Mouse (Mus musculus): ENCODE results near the gene Pus7l. TPM values are rescaled to one million over a fixed set of nuclear protein-coding genes. Genes with fewer than 3 reads are reported as not detected.

Pus7l gene
- polyA plus RNA-seq (2012; rRNA removed), result 6.6 and 8.2 TPM in 2 replicates

DNA sequence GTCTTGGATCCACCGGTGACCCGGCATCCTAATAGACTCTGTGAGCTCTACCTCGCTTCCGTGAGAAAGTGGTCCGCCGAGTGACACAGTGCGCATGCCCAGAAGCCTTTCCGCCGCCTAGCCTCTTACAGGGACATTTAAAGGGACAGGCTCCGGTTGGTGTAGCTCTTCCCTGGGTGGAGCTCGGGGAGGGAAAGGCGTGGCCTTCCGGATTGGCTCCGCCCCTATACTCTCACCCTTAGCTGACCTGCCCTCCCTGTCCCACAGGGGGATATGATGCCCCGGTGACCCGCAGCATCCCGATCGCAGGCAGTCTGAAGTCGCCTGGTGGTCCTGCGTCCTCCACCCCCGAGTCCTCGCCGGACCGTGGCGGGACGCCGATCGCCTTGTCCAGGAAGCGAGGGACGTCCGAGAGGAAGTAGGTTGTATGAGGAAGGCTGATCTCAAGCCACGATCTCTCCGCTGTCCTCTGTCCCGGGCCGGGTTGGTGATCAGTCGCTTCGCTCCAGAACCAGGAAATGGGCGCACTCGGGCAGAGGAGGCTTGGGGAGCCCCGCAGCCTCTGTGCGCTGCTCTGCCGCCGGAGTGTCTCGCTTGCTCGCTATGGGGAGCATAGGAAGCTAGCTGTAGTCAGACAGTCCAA lies at the start of gene Pus7l, which contains the start of gene Irak4:
TSS of gene Pus7l (minus strand) at position 139 of the 643 bp plus-strand sequence.
TSS of gene Irak4 (plus strand) at position 235 of the 643 bp plus-strand sequence.

DNA sequence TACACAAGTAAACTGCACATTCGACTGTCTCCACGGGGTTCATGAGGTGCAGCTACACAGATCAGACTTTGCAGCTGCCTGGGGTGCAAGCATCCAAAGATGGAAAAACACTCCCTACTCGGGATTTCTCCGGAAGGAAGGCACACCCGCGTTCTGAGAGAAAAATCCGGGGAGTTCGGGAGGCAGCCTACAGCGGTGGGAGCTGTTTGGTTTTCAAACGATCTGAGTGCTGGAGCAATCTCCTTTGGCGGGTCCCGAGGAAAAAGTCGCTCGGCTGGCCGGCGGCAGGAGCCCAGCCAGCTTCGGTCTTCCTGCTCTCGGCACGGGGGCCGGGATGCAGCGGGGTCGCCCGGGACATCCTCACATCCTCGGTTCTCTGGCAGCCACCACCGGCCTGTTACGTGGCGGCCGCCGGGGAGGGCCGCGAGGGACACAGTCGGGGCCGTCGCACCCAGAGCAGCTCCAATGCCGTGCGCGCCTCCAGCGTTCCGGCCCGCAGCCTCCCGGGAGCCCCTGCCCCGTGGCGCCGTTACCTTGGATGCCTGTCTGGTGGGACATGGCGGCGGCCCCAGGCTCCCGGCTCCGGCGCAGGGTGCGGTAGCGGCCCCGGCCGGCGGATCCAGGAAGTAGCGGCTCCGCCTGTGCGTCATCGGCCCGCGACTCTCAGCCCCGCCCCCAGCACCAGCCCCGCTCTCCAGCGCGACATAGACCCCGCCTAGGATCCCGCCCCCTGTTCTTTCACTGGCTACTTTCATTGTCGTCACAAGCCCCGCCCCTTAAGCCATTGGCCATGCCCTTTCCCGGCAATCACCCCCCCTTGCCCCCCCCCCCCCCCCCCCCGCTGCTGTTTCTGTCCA lies 46.1 kb upstream of the Pus7l start, which contains the start of gene Twf1:
TSS of gene Twf1 (minus strand) at position 671 of the 857 bp plus-strand sequence.

Other genes starting within 250 kb of the Pus7l start
- gene Adamts20, start 78.1 kb downstream of the Pus7l start, polyA plus RNA-seq (2012; rRNA removed), result 7.5 and 9.6 TPM in 2 replicates
- gene Irak4, start 96 bp upstream of the Pus7l start, polyA plus RNA-seq (2012; rRNA removed), result 2.2 TPM in 2 replicates
- gene Twf1, start 46.3 kb upstream of the Pus7l start, polyA plus RNA-seq (2012; rRNA removed), result 51.8 and 58.5 TPM in 2 replicates
- gene Tmem117, start 85.7 kb upstream of the Pus7l start, polyA plus RNA-seq (2012; rRNA removed), result 0.41 and 0.67 TPM in 2 replicates